Mouse (Mus musculus) adrenal gland, postnatal 36 days (tissue): Measurements from ENCODE around the gene Tbc1d14. TPM values are rescaled to one million over a fixed set of nuclear protein-coding genes. Genes with fewer than 3 reads are reported as not detected.
A peak's percentile ranks its signal among the peaks of the same experiment; 100 is the strongest.

ENCODE experiments used
- DNase-seq, 2 experiments: peaks; one replicate each; pipeline ENCODE4 v3.0.0; 2021; ENCODE audit warnings: mixed read lengths in 1 of 2
- total RNA-seq, 2 experiments: library from RNA; stranded (reverse); gene quantifications; 2 replicates each; pipeline ENCODE4 v1.2.3; 2021

Tbc1d14 gene
- total RNA-seq, 2 experiments from 2014 or later = 41.5 to 44.9 TPM

DNA sequence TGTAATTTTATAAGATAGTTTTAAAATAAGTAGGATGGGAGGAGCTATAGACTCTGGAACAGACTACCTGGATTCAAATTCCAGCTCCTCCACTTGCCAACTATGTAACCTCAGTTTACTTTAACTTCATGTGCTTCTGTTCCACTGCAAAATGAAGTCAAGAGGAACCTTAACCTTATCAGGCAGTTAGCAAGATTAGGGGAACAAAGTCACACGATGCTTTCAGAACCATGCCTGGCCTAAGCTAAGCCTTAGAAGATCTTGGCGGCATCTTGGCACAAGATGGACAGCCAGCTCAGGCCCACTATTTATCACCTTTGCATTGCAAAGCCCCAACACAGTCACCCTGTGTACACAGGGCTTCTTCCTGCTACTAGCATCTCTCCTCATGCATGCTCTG, 14.1 kb downstream of the Tbc1d14 start:
- DNase-seq = no peak

- DNase-seq = no peak
These were observed 16.6 kb downstream of the Tbc1d14 start for GRCm38 (mm10) chr5:36576457-36576856.

DNA sequence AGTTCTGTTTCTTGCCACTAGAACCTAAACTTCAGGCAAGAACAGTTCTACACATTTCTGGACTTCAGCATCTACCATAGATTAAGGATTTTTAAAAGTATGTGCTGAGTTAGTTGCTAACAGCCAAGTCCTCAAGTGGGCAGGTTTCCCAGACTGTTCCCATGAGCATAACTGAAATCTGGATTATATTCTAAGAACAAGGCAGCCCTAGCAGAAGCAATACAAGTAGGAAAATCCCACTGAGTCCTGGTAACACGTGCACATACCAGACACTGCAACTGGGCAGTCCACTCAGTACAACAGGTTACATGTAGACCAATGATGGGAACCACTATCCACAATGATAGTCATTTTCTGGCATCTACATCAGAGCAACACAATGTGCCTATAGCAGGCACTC, 17.3 kb downstream of the Tbc1d14 start:
- DNase-seq = no peak

DNA sequence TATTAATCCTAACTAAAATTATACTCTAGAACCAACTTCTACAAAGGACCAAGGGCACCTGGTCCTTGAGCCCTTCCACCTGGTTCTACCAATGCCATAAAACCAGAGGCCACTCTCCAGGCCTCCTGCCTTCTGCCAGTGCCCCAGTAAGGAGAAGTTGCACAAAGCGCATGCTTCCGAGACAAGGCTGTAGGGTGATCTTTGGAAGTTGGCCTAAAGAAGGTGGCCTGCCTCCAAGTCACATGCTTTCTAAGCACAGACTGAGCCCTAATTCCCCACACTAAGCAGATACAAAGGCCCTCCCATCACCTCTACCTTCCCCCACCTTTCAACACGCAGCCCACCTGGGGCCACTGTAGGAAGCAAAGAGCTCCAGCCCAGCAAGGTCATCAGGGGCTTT, 17.8 kb downstream of the Tbc1d14 start:
- peak; percentile 54 to 64 for DNase-seq

- peak in 1 of 2 experiments; percentile 38 for DNase-seq
These were observed 18.8 kb downstream of the Tbc1d14 start for GRCm38 (mm10) chr5:36574147-36574870.

DNA sequence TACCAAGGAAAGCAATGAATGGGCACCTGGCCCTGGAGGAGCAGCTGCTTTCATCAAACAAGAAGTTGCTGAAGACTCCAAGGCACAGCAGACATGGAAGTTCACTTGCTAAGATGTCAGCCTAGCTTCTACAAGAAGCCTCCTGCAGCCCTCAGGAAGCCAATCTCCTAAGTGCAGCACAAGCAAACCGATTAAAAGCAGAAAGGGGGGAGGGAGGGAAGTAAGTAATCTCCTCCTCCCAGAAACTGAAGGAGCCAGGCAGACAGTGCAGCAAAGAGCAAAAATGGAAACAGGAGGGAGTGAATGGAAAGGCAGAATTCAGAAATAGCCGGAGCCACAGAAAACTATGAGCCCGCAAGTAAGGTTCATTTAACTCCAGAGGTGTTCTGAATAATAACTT, 19.7 kb downstream of the Tbc1d14 start:
- DNase-seq = no peak

- peak; percentile 56 to 78 for DNase-seq
These were observed 21.7 kb downstream of the Tbc1d14 start for GRCm38 (mm10) chr5:36571371-36571770.

DNA sequence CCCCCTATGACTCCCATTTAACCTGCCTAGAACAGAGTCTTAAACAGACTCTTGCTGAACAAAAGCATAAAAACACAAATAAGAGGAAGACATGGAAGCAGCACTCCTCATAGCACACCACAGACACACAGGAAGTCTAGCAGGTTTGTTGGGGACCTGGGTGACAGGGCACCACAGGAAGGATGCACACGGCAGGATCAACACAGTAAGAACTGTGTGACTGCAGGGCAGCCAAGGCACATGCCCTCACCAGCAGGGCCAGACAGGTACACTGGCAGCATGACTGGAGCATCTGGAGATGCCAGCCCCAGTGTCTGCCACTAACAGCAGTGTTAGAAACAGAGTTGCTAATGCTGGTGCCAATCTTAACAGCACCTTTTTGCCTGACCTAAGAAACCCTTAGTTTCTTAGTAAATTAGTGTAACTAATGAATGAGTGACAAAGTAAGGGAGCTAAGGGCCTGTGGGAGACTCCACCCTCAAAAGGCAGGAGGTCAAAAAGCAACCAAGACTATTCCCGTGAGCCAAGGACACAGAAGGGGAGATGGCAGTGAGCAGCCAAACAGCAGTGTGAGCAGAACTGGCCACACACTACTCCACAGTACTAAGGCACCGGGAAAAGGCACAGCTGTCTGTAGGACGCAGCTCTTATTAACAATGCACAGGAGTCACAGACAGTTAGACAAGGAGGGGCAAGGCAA, 22.4 kb downstream of the Tbc1d14 start:
- no peak for DNase-seq

GRCm38 (mm10) chr5:36570098-36570497, 23.0 kb downstream of the Tbc1d14 start:
- no peak for DNase-seq

DNA sequence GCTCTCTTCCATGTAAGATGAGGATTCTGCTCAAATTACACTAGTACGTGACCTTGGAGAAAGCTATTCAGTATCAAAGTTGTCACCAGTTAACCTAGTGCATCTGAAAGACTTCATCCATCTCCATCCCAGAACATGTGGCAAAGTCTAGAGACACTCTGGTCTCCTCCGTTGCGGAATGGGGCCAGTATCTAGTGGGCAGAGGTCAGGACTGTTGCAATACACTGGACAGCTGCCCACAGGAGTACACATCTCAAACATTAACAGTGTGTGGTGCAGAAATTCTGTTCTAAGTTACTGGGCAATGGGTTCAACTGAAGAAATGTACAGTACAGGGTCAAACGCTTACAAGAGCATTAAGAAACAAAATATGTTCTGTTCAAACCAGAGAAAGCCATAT, 25.0 kb downstream of the Tbc1d14 start:
- peak; percentile 64 to 75 for DNase-seq

GRCm38 (mm10) chr5:36567627-36568026, 25.4 kb downstream of the Tbc1d14 start:
- DNase-seq = no peak

GRCm38 (mm10) chr5:36564530-36564929, 28.5 kb downstream of the Tbc1d14 start:
- DNase-seq = no peak

DNA sequence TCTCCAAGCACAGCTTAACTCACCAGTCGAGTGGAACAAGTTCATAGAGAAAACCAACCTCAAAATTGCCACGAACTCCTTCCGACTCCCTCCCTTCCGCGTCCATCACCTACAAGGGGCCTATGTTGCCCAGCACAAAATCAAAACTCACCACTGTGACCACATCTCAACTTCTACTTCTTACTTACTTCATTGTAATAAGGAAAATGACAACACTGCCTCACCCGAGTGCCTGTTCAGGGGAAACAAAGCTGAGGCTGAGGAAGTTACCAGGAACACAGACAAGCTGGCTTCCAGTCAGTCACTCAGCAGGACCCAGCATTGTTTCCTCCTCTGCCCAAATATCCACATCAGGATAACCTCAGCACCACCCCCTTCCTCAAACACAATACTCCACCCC, 29.3 kb downstream of the Tbc1d14 start:
- no peak for DNase-seq

- no peak for DNase-seq
These were observed 30.2 kb downstream of the Tbc1d14 start for GRCm38 (mm10) chr5:36562791-36563445.

DNA sequence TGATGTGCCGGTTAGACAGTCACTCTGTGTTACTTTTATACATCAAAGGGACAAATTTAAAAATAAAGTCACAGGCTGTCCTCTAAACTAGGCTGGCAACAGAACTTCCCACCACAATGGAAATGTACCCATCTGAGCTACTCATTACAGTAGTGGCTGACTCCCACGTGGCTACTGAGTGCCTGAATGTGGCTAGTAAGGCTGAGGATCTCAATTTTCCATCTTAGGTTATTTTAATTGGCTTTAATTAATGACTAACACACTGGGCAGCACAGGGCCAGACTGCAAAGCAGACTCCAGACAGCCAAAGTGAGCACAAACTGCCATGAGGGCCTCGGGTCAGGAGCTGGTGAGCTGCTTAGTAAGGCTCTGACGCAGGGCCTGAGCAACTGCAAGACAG, 31.6 kb downstream of the Tbc1d14 start:
- no peak for DNase-seq

- DNase-seq = no peak
These were observed 32.6 kb downstream of the Tbc1d14 start for GRCm38 (mm10) chr5:36560490-36560889.

DNA sequence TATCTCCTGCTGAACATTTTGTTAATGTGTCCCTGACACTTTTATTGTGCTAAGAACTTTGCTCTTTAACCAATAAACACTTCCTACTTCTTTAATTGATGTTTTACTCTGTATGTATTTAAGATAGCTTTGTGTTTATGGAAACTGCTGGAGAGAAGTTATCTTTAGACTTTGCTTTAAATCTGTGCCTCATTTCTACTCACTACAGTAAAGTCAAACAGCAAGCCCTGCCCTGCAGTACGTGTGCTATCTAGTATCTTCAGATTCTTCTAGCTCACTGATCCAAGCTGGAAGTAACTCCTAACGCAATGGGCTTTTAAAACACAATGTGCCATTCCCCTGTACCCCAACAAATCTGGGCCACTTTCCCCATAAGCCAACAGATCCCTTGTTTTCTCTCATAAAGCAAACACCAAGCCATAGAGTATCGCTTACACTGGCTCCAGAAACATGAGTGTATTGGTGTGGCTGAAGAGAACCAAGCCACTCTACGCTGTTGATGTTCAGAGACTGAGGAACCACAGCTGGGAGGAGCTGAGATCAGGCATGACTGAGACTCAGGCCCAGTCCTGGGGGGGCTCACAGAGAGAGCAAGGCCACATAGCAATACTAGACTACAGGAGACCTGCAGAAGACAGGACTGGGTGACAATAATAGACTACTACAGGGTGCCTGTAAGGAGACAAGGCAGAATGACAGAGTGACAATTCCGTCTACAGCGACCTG, 33.4 kb downstream of the Tbc1d14 start:
- DNase-seq = no peak

GRCm38 (mm10) chr5:36559106-36559505, 34.0 kb downstream of the Tbc1d14 start:
- DNase-seq = no peak

GRCm38 (mm10) chr5:36558526-36558925, 34.5 kb downstream of the Tbc1d14 start:
- no peak for DNase-seq

DNA sequence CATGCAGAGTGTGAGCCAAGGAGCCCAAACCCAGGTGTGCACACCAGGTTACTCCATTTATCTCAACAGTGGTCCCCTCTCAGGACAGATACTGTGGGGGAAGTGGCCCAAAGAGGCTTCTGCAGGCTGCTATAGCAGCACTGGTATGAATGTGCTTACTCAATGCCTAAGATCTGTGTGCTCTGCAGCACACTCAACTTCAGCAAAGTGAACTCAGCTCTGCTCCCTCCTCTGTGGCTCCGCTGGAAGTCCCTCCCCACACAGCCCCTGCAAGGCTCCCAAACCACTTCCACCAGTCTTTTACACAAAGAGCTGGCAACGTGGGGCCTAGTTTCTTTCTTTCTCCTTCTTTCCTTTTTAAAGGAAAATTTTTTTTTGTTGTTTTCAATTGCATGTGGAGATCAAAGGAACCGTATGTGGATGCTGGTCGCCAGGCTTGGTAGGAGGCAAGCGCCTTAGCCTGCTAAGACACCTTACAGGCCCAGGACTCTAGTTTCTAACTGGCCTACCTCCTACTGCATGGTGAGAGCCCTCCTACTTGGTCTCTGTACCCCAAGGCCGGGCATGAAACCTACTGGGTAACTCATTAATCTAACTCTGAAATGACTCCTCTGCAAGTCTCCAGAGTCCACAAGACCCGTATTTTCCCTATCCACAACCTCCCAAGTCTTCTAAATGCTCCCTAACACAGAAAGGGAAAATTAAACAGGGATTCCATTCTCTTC, 35.3 kb downstream of the Tbc1d14 start:
- DNase-seq = no peak

- DNase-seq = no peak
These were observed 36.2 kb downstream of the Tbc1d14 start for GRCm38 (mm10) chr5:36556906-36557305.

DNA sequence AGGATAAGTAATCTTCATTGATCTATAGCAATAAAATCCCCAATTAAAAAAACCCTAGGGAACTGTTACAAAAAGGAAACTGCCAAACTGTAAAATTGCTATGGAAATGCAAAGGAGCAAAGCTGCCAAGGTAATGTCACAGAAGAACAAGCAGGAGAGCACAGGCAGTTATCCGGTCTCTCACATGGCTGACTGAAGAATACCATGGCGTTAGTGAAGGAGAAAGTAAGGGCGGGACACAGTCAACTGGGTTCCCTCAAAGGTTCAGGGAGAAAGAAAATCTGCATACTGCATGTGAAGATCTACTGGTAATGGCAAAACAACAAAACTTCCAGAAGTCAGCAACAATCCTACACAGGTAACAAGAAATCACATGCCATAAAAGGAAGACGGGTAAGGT, 36.8 kb downstream of the Tbc1d14 start:
- DNase-seq = no peak
